Mouse (Mus musculus) adipocyte (in vitro differentiated cells): Measurements from ENCODE around the gene Arhgap17.

Experiments
- DNase-seq: peaks from one replicate; pipeline ENCODE4 v3.0.0-alpha.2; 2016; ENCODE audit warnings: low spot score

Gene Arhgap17

DNA sequence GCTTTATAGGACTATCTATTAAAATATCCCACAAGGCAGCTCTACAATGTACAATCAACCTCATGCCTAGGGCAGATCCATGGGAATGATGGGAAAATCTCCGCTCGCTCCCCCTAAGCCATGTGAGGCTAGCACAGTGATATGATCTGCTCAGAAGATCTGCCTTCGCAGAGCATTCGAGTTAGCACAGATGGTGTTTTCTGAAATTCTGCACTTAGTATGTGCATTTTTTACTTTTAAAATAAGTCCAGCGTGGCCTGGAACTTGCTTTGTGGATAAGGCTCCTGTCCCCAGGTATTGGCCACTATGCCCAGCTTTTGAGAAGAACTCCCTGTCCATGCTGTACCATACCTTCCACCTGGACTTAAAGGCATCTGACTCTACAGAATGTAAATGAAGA, 83.8 kb downstream of the Arhgap17 start:
- no peak for DNase-seq

DNA sequence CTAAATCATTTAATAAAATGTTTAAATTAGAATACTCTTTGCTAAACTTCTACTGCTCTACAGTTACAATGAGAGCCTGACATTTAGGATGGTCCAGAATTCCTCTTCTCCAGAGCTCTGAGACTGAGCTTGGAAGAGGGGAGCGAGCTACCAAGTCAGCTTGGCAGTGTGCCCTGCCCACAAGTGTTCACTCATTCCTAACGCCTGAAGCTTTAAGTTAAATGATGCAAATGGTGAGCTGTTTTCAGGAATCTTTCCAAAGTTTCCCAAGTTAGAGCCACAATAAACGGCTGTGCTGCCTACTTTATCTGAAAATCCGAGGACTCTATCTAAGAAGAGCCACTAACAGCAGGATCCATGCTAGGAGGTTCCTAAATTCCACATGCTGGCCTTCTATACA, 85.9 kb downstream of the Arhgap17 start:
- no peak for DNase-seq

DNA sequence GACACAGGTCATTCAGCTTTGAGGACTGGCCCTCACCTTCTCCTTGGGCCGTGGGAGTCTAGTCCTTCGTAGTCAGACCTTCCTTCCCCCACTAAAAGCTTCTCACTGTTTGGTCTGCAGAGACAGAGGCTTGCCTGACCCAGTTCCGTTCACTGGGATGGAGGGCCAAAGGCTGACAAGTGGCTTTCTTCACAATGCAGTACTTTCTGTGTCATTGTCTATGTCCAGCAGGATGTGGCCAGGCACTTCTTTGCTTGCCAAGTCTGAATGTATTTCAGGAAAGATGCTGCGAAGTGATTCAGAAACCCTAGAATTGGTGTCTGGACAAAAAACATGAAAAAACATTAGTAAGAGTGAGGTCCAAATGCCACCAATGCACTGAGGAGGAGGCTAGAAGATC, 89.9 kb downstream of the Arhgap17 start:
- DNase-seq = no peak

DNA sequence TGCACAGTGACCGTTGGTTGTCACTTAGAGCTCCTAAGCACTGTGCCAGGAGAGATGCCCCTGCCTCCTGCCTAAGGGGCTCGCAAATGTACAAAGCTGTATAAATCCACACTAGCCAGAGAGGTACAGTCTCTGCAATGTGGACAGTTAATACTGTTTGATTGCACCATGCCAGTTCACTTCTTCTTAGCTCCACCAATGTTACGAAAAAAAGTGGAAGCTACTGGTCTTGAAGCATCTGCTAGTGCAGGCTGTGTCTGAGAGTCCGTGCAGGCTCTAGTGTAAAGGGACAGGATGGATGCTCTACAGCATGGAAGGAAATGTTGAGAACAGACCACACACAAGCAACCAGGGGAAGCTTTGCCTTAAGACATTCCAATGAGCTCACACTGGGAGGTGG, 93.1 kb downstream of the Arhgap17 start:
- no peak for DNase-seq

DNA sequence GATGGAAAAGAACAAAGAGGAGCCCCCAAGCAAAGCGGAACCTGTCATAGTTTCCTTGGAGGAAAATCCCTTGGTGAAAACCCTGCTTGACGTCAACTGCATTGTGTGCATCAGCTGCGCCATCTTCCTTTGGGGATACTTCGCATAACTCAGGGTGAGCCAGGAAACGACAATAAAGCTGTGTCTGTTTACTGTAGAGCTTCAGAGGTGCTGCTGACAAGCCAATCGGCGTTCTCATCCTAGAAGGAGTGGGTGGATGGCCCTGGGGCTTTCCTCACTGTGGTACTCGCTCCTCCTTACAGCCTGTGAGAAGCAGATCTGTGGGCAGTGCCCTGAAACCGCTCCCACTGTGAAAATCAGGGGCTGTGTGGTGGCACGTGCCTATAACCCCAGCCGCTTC, 96.7 kb downstream of the Arhgap17 start:
- no peak for DNase-seq

DNA sequence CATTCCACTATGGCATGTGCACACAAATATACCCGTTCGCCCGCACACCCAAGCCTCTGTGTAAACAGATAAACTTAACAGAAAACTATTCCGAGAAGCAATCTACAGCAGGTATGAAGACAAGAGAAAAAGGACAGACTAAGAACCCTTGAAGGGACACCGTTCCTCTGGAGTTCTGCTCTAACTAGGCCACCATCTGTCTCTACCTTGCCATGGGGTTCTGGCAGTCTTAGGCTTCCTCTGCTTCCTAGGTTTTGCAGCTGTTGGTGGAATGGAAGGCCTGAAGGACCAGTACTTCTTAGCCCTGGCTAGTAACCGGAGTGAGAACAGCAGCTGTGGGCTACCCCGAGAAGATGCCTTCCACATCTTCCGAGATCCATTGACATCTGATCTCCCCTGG, 111.6 kb downstream of the Arhgap17 start:
- DNase-seq = no peak

DNA sequence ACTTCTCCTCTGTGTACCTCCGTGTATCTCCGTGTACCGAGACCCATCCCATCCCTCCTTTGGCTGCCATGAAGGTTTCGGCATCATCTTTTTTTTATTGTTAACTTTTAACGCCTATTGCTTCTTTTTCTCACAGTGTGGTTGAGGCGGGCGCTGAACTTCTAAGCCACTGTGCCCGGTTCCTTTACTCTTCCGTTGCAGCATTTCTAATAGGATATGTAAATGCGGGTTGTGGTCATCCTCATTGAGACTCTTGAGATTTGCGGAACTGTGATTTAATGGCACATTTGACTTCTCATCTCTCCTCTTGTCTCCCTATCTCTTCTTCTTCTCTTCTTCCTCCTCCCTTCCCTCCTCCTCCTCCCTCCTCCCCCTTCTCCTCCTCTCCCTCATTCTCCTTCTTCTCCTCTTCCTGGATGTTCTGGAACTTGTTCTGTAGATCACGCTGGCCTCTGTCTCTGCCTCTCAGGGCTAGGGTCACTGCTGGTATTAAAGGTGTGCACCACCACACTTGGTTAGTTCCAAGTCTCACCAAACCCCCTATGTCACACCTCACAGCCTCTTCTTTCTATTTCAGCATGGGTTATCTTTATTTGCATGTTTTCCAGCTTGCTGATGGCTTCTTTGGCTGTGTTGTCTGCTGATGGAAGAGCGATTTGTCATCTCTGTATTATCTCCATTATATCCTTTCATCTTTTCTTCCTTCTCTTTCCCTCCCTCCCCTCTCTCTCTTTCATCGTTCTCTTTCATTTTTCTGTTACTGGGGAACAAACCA, 115.3 kb downstream of the Arhgap17 start:
- no peak for DNase-seq

DNA sequence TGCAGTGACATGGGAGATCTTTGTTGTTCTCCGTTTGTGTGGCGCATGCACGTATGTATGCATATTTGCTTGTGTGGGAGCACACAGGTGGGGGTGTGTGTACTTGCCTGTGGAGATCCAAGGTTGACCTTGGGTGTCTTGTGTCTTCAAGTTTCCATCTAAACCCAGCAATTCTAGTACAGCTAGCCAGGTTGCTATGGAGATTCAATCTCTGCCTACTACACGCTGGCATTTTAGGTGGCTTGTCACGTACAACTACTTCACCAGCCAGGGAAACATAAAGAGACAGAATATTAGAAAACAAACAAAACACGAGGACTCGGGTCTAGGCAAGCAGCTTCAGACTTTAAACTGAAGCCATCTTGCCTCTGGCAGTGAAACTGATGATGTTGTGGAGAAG, 116.3 kb downstream of the Arhgap17 start:
- DNase-seq = no peak

DNA sequence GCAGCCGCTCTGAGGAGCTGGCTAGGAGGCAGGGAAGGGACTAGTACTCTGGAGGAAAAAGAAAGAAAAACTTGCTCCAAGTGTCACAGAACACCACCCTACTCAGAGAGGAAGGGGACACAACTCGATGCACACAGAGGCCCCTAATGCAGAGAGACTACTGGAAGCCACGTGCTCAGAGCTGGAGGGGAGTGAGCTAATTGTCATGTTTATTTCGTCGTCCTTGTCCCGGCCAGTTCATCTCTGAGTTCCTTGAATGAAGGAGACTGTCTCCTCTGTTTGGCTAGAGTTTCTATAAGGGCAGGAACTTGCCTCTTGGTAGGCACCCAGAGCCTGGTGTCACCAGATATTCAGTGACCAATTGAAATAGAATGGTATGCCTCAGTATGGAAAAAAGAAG, 118.4 kb downstream of the Arhgap17 start:
- no peak for DNase-seq

DNA sequence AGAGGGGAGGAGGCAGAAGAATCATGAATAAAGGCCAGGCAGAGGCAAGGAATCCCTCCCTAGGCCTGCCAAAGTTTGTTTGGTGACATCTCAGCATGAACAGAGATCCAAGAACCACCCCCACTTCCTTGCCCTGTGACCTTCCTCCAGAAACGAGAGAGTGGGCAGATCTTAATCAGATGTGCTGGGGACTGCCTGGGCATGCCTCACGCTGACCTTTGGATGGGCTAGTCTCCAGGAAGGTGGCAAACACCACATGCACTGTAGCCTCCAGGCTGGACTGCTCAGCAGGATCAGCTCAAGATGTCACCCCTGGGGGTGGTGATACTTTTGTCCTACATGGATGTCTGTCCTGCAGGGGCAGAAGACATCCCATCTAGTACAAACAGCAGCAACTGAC, 121.5 kb downstream of the Arhgap17 start:
- no peak for DNase-seq

DNA sequence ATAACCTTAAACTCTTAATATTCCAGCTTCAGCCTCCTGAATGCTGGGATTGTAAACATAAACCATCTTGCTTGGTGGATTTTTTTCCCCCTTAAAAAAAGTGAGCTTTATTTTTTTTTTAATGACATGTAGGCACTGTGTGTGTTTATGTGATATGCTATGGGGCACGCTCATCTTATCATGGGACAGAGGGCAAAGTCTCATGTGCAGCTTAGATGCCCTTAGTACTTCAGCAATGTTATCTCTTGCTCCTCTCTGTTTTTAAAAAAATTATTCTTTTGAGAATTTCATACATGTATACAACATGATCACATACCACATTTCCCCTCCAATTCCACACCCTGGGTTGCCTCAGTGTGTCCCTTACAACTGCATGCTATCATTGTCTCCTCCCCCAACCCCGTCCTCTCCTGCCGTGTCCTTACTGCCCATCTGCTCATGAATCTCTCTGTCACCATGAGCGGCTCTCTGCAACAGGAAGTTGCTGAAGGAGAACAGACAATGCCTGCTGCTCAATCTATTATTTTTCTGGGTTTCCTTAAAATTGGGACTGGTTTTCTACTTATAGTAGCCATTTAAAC, 123.1 kb downstream of the Arhgap17 start:
- no peak for DNase-seq

DNA sequence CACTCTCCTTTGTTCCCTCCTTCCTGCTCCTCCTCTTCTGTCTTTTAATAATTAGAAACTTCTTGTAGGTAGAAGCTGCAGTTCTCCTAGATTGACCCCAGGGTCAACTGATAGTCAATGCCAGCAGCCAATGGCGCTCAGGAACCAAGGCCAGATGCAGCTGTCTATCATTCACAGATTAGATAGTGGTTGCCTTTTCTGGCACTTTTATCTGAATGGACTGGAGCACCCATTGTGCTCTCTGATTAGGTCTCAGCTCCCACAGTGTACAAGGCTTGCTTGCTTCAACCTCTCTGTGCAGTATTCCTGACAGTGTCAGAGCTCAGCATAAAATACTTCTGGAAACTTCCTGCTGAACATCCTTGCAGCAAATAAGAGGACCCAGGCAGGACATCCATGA, 124.9 kb downstream of the Arhgap17 start:
- DNase-seq = no peak

DNA sequence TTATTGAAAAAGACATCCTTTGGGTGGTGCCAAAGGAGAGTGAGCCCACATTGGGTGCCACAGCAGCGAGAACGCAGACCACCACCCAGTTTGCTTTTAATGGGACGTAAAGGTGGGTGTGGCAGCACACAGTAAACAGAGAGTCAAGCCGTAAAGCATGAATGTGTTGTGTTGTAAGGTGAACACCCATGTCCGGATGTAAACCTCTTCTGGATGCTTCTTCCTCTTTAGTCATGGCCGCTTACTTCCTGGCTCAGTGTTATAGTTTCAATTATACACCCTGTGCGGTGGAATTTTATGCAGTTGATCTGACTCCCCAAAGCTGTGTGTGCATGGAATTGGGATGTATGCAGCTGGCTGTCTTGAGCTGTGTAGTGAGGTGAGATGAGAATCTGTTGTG, 127.5 kb downstream of the Arhgap17 start:
- DNase-seq = no peak

DNA sequence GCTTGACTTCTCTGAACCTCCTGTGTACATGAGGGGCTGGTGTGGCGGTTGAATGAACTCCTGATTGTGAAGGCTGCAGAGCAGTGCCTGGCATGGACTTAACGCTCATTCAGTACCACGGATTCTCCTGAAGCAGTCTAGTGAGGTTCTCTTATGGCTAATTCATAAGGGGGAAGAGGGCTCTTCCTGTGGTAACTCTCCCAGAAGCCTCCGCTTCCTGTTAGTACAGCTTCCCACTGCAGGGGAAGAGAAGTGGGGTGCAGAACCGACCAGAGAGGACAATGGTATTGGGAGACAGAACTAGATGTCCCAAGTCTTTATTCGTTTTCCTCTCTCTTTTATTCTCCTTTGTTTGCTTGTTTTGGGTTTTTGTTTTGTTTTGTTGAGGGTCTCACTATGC, 129.7 kb downstream of the Arhgap17 start:
- no peak for DNase-seq

DNA sequence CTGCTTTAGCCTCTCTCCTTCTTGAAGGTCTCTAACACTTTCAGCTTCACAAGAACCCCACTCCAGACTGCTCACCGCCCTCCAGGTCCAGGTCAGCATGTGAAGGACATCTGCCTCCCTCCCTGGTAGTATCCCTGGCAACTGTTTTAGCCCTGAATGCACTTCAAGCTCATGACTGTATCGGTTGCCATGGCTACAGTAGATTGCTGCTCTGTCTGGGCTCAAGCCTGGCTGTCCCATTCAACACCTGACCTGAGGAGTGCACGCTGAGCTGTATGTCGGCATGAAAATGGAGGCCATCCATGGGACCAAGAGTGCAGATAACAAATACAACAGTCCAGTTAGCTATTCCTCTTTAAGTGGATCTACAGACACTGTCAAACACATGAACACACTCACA, 131.1 kb downstream of the Arhgap17 start:
- no peak for DNase-seq

DNA sequence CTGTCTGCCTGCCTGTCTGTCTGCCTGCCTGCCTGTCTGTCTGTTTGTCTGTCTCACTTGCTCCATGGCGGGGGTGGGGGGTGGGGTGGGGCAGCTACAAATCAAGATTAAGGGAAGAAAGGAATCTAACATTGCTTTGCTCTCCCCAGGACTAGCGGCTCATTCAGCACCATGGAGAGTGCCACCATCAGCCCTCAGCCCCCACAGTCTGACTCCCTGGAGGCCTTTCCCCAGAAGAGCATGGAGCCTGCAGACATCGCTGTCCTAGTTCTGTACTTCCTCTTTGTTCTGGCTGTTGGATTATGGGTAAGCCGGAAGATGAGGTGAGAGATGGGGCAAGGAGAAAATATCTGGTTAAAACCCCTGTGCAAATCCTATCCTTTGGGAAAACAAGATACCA, 134.3 kb downstream of the Arhgap17 start:
- DNase-seq = peak; percentile 19
